Mouse (Mus musculus): ENCODE measurements around the gene Mettl9. TPM values are rescaled to one million over a fixed set of nuclear protein-coding genes. Genes with fewer than 3 reads are reported as not detected.
"Not testable (repeated sequence)": the region's sequence is repeated elsewhere in the genome, so short reads cannot be mapped to it uniquely, and the experiment has no call there.

Gene Mettl9
- polyA plus RNA-seq, 1 experiment from 2014 or later: 50.9 TPM

- Histone ChIP-seq H3K4me2 (no peak overlapping the region), H3K4me3 (replicated peaks) (no peak overlapping the region), H3K4me1 (replicated peaks) (peaks cover 8% of the 10 kb centered on the region), H3K9me3 (replicated peaks) (no peaks in the 10 kb centered on the region), H3K27me3 (0 out of 2 replicates have a peak, but pooled peaks cover 4% of the 10 kb centered on the region), H3K27ac (no peak overlapping the region), H3K9ac (no peak overlapping the region), H3K36me3 (no peaks in the 10 kb centered on the region)
- 39% methylated on average over 8 of the region's 8 CpGs for WGBS (ENCODE audit: insufficient replicate concordance)
- ATAC-seq (ENCODE audit: low read depth): no peak
- DNase-seq: no peak
Measured at GRCm38 (mm10) chr7:121020277-121020676, 14.0 kb upstream of the Mettl9 start.

DNA sequence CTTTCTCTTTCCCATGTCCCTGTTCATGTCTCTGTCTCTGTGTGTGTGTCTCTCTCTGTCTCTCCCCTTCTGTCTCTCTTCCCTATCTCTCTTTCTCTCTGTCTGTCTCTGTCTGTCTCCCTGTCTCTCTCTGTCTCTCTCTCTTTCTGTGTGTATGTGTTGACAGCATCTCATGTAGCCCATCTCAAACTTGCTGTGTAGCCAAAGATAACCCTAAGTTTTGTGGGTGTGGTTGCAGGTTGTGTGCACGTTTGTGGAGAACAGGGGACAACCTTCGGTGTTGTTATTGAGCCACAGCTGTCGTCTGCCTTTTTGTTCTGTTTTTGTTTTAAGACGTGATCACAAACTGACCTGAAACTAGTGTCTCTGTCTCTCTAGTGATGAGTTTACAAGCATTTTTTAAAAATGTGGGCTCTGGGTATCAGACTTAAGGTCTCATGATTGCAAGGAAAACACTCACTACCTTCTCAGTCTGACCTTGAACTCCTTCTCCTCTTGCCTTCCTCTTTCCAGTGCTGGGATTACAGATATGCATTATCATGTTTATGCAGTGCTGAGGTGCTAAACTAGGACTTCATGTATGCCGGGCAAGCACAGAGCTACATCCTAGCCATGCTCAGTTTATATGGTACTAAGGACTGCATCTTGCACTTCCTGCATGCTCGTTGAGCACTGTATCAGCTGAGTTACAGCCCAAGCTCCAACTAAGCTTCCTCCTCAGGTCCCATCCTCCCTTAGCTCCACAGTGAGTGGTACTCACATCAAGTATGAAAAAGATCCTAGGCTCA, 8.8 kb upstream of the Mettl9 start:
- Histone ChIP-seq H3K27ac (peak overlapping the region; percentile 24; the same call in 1 of the 2 replicates), H3K4me3 (replicated peaks) (no peak overlapping the region), H3K27me3 (peaks cover 16% of the 10 kb centered on the region), H3K36me3 (no peaks in the 10 kb centered on the region), H3K9ac (peak overlapping the region; percentile 24; the same call in 1 of the 2 replicates), H3K4me2 (peak overlapping the region; percentile 30), H3K9me3 (replicated peaks) (no peaks in the 10 kb centered on the region), H3K4me1 (replicated peaks) (peaks cover 15% of the 10 kb centered on the region)
- 36% methylated on average over 6 of the region's 6 CpGs for WGBS (ENCODE audit: insufficient replicate concordance)
- DNase-seq (peak; percentile 9), ATAC-seq (ENCODE audit: low read depth) (peak; percentile 88)

- Histone ChIP-seq H3K9me3 (replicated peaks) (no peaks in the 10 kb centered on the region), H3K4me3 (replicated peaks) (no peak overlapping the region), H3K4me2 (no peak overlapping the region), H3K36me3 (no peaks in the 10 kb centered on the region), H3K27ac (no peak overlapping the region), H3K9ac (no peak overlapping the region), H3K4me1 (replicated peaks) (peaks cover 15% of the 10 kb centered on the region), H3K27me3 (peaks cover 20% of the 10 kb centered on the region)
- ATAC-seq (ENCODE audit: low read depth) (no peak), DNase-seq (no peak)
- WGBS (ENCODE audit: insufficient replicate concordance): 52% methylated on average over 3 of the region's 3 CpGs
Measured at GRCm38 (mm10) chr7:121026300-121026699, 7.9 kb upstream of the Mettl9 start.

- not testable (repeated sequence) for H3K27ac ChIP-seq; ATAC-seq (ENCODE audit: low read depth); DNase-seq; H3K4me2 ChIP-seq; H3K4me3 ChIP-seq (replicated peaks); H3K9me3 ChIP-seq (replicated peaks); H3K9ac ChIP-seq; H3K36me3 ChIP-seq
- Histone ChIP-seq H3K27me3 (peaks cover 31% of the 10 kb centered on the region), H3K4me1 (replicated peaks) (peaks cover 17% of the 10 kb centered on the region)
Measured at GRCm38 (mm10) chr7:121029947-121030346, 4.3 kb upstream of the Mettl9 start.

DNA sequence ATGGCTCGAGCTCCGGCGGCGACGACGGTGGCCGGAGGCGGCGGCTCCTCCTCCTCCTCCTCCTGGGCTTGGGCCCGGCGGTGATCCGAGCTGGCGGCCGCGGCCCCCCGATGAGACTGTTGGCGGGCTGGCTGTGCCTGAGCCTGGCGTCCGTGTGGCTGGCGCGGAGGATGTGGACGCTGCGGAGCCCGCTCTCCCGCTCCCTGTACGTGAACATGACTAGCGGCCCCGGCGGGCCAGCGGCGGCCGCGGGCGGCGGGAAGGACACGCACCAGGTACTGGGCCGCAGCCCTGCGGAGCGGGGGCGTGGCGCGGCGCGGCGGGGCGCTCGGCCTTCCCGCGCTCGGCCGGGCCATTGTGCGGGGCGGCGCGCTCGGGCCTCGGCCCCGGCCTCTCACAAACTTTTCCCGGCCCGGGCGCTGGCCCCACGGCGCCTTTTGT, 476 bp downstream of the Mettl9 start:
- peak overlapping the region; percentile 86 for H3K4me2 ChIP-seq
- H3K9me3 ChIP-seq (replicated peaks): no peaks in the 10 kb centered on the region
- peak; percentile 46 for DNase-seq
- H3K27ac ChIP-seq: peak overlapping the region; percentile 86
- peaks cover 17% of the 10 kb centered on the region for H3K27me3 ChIP-seq
- peak; percentile 80 for ATAC-seq (ENCODE audit: low read depth)
- H3K4me1 ChIP-seq (replicated peaks): peaks cover 30% of the 10 kb centered on the region
- no peaks in the 10 kb centered on the region for H3K36me3 ChIP-seq
- 0% methylated on average over 28 of the region's 63 CpGs for WGBS (ENCODE audit: insufficient replicate concordance)
- peak overlapping the region; percentile 98 for H3K9ac ChIP-seq
- H3K4me3 ChIP-seq (replicated peaks): peak overlapping the region; percentile 96

- ATAC-seq (ENCODE audit: low read depth): peak; percentile 35
Measured at GRCm38 (mm10) chr7:121035161-121035721, 996 bp downstream of the Mettl9 start.

DNA sequence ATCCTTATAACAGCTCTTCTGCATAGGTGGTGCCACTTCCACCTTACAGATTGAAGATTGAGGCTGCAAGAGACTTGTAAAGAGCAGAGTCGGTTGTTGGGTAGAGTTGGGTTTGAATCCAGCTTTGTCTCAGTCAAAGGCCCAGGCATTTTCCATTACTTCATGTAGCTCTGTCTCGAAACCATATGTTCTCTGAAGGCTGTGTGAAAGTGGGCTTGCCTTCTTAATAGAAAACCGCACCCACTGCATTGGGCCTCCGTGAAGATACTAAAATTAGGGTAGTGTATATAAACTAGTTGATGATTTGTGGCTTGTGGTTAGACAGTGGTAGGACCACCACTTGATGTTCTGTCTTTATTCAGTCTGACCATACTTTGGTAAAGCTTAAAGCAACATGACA, 6.3 kb downstream of the Mettl9 start:
- ATAC-seq (ENCODE audit: low read depth) (no peak), DNase-seq (no peak)
- Histone ChIP-seq H3K27me3 (no peaks in the 10 kb centered on the region), H3K36me3 (no peaks in the 10 kb centered on the region), H3K4me2 (no peak overlapping the region), H3K4me1 (replicated peaks) (peaks cover 54% of the 10 kb centered on the region), H3K9ac (no peak overlapping the region), H3K27ac (no peak overlapping the region), H3K9me3 (replicated peaks) (no peaks in the 10 kb centered on the region), H3K4me3 (replicated peaks) (no peak overlapping the region)
- 54% methylated on average over 4 of the region's 4 CpGs for WGBS (ENCODE audit: insufficient replicate concordance)

More at GRCm38 (mm10) chr7:121035161-121035721, 996 bp downstream of the Mettl9 start:
- Histone ChIP-seq H3K9me3 (replicated peaks) (no peaks in the 10 kb centered on the region), H3K4me2 (peak overlapping the region; percentile 86), H3K27me3 (peaks cover 16% of the 10 kb centered on the region), H3K27ac (peak overlapping the region; percentile 86), H3K36me3 (no peaks in the 10 kb centered on the region), H3K4me1 (replicated peaks) (peaks cover 35% of the 10 kb centered on the region), H3K4me3 (replicated peaks) (peak overlapping the region; percentile 96), H3K9ac (peak overlapping the region; percentile 98)
- peak; percentile 17 for DNase-seq
- under 1% methylated on average over 24 of the region's 24 CpGs for WGBS (ENCODE audit: insufficient replicate concordance)

GRCm38 (mm10) chr7:121041989-121042388, 7.7 kb downstream of the Mettl9 start:
- DNase-seq: no peak

DNA sequence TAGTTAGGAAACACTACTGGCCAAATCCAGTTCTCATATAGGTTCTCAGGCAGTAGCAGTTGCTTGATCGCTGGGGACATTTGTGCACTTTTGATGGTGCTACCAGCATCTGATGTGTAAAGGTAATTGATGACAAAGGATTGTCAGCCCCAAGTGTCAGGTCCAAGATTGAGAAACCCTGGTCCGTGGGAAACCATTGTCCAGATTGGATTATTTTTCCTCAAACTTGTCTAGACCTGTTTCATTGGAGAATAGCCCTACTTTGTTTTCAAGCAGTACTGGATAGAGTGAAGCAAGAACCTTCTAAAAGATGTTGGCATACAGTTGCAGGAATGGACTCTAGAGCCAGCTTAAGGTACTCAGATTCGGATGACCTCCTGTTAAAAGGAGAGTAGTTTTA, 8.8 kb downstream of the Mettl9 start:
- no peaks in the 10 kb centered on the region for H3K9me3 ChIP-seq (replicated peaks)
- no peak overlapping the region for H3K27ac ChIP-seq
- H3K9ac ChIP-seq: no peak overlapping the region
- no peaks in the 10 kb centered on the region for H3K27me3 ChIP-seq
- no peaks in the 10 kb centered on the region for H3K36me3 ChIP-seq
- WGBS (ENCODE audit: insufficient replicate concordance): 82% methylated on average over 3 of the region's 3 CpGs
- H3K4me3 ChIP-seq (replicated peaks): no peak overlapping the region
- no peak for ATAC-seq (ENCODE audit: low read depth)
- no peak for DNase-seq
- H3K4me2 ChIP-seq: no peak overlapping the region
- peaks cover 38% of the 10 kb centered on the region for H3K4me1 ChIP-seq (replicated peaks)

More at GRCm38 (mm10) chr7:121041989-121042388, 7.7 kb downstream of the Mettl9 start:
- no peak overlapping the region for H3K27ac ChIP-seq
- H3K36me3 ChIP-seq: no peaks in the 10 kb centered on the region
- H3K4me3 ChIP-seq (replicated peaks): no peak overlapping the region
- H3K4me2 ChIP-seq: no peak overlapping the region
- no peaks in the 10 kb centered on the region for H3K9me3 ChIP-seq (replicated peaks)
- H3K9ac ChIP-seq: no peak overlapping the region
- peaks cover 43% of the 10 kb centered on the region for H3K4me1 ChIP-seq (replicated peaks)
- H3K27me3 ChIP-seq: no peaks in the 10 kb centered on the region
- WGBS (ENCODE audit: insufficient replicate concordance): 71% methylated on average over 1 of the region's 1 CpGs
- no peak for ATAC-seq (ENCODE audit: low read depth)

GRCm38 (mm10) chr7:121043510-121043909, 9.3 kb downstream of the Mettl9 start:
- Histone ChIP-seq H3K36me3 (0 out of 2 replicates have a peak, but pooled peaks cover 2% of the 10 kb centered on the region), H3K27ac (no peak overlapping the region), H3K4me1 (replicated peaks) (peaks cover 35% of the 10 kb centered on the region), H3K27me3 (no peaks in the 10 kb centered on the region), H3K4me2 (no peak overlapping the region), H3K9ac (no peak overlapping the region), H3K9me3 (replicated peaks) (no peaks in the 10 kb centered on the region), H3K4me3 (replicated peaks) (no peak overlapping the region)
- 62% methylated on average over 1 of the region's 1 CpGs for WGBS (ENCODE audit: insufficient replicate concordance)
- ATAC-seq (ENCODE audit: low read depth) (no peak), DNase-seq (no peak)

GRCm38 (mm10) chr7:121044251-121044650, 10.0 kb downstream of the Mettl9 start:
- 38% methylated on average over 1 of the region's 1 CpGs for WGBS (ENCODE audit: insufficient replicate concordance)
- H3K9ac ChIP-seq: no peak overlapping the region
- H3K4me1 ChIP-seq (replicated peaks): peaks cover 35% of the 10 kb centered on the region
- H3K36me3 ChIP-seq: 0 out of 2 replicates have a peak, but pooled peaks cover 3% of the 10 kb centered on the region
- H3K4me3 ChIP-seq (replicated peaks): no peak overlapping the region
- no peaks in the 10 kb centered on the region for H3K27me3 ChIP-seq
- ATAC-seq (ENCODE audit: low read depth) (no peak), DNase-seq (no peak)
- no peaks in the 10 kb centered on the region for H3K9me3 ChIP-seq (replicated peaks)
- H3K4me2 ChIP-seq: no peak overlapping the region
- no peak overlapping the region for H3K27ac ChIP-seq

Measured in liver, embryonic 13.5 days (tissue).